Mouse (Mus musculus) spleen, adult 2 months (tissue): ENCODE measurements at regions not wholly inside any gene's neighbourhood (a gene's known extent, or its start where the extent isn't known, plus 50 kb on each side); places are given as distances from the start of the nearest gene placed in this dataset.

Experiments used
- CTCF ChIP-seq: fragments of 200-500 bp; IDR thresholded peaks from 2 replicates; pipeline ENCODE4 v1.5.1; 2011; ENCODE audit warnings: mild to moderate bottlenecking, inconsistent platforms; ENCODE audit not compliant: insufficient read depth, insufficient read length, insufficient replicate concordance; ENCODE audit errors: extremely low read depth
- POLR2A ChIP-seq: fragments of 200-500 bp; IDR thresholded peaks from 2 replicates; pipeline ENCODE4 v1.6.1; 2011; ENCODE audit warnings: low read depth, low read length, inconsistent platforms

GRCm38 (mm10) chr11:19713091-19713490 lies 211.1 kb upstream of the Spred2 start:
- TF ChIP-seq CTCF = no peak
- no peak for TF ChIP-seq POLR2A
